Mouse (Mus musculus): ENCODE results near the gene Cops3.
"Not testable (repeated sequence)": the region's sequence is repeated elsewhere in the genome, so short reads cannot be mapped to it uniquely, and the experiment has no call there.

Cops3 gene

DNA sequence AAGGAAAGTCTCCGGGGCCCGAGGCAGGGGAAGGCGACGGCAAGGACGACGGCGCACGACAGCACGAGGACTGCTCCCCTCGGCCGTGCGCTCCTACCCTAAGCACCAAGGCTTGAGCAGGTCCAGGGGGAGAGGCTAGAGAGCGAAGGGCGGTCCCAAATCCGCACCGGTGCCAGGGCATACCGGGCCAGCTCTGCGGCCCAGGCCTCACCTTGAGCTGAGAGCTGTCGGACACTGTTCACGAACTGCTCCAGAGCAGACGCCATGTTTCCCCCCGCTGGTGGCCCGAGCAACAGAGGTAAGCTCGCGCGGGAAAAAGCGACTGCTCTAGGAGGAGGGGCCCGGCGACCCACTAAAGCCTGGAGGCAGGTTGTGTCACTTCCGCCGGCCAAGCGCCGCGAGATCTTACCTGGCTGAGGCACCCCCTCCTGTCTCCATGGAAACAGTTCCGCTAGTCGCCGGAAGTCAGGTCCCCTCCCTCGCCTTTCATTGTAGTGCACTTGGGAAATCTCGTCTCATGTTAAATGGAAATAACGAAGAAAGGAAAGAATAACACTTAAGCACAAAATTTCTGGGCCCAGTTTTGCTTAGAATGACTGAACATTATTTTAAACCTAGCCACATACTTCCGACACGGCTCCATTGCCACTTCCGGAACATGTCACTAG, at the start of gene Cops3:
Cops3 (minus strand) TSS at position 380 of the 668 bp plus-strand sequence.
- peak; percentile 96 for DNase-seq (ENCODE audit: low read depth, low spot score)

DNA sequence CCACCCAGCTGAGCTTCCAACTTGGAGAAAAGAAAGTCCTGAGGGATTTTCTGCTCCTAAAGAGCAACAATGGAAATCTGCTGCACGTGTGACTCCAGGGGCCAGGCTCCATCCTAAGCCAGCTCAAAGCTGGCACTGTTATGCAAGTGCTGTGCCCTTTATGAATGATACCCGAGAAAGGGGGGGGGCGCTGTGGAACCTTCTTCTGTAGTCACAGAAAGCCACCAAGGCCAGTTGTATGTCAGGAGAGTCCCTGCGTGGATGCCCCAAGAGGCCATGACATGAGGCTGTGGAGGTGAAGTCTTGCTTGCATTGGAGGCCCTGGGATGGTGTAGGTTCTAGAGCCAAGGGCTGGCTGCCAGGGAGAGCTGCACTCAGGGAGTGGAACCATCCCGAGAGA, 48.5 kb upstream of the Cops3 start:
- no peak for DNase-seq (ENCODE audit: low read depth, low spot score)

DNA sequence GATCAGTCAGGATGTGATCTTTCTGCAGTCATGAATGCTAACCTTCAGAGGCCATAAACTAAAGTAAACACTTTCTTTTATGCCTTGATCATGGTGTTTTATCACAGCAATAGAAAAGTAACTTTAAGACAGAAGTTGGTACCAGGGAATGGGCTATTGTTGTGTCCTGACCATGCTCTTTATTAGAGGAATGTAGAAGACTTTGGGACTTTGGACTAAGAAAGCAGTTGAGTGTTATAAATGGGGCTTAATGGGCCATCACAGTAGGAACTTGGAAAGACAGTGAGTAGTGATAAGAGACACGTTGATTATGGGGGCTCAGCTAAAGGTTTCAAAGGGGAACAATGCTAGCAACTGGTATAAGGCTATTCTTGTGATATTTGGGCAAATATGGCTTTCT, 47.3 kb upstream of the Cops3 start:
- no peak for DNase-seq (ENCODE audit: low read depth, low spot score)

DNA sequence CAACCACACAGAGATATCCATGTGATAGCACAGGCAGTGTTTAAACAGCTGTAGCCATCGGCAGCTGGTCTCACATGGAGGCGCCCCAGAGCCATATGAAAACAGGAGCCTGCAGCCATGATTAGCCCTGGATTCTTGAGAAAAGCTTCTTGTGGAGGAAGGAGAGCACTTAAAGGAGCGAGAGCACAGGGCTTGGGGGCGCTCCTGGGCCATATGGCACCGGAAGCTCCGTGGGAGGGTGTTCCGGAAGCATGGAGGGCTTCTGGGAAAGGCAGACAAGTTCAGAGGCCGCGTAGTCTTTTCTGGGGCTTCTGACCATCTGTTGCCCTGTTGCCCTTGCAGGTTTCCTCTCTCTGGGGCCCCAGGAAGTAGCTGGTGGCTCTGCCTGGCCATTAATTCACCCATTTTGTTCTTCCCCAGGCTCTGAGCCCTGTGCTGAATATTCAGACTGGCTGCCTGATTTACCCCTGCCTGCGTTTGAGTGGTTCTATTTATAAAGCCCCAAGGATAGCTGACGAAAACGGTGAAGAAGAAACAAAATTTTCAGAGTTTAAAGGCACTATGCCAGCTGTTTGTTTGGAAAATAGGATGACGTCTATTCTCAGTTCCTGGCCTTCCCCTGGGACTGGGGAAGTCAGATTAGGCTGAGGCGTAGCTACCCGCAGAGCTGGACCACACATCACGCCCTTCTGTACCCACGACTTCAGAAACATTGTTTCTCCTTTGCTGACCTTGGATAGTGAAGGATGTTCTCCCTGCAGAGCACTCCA, 45.8 kb upstream of the Cops3 start:
- DNase-seq (ENCODE audit: low read depth, low spot score), result no peak

DNA sequence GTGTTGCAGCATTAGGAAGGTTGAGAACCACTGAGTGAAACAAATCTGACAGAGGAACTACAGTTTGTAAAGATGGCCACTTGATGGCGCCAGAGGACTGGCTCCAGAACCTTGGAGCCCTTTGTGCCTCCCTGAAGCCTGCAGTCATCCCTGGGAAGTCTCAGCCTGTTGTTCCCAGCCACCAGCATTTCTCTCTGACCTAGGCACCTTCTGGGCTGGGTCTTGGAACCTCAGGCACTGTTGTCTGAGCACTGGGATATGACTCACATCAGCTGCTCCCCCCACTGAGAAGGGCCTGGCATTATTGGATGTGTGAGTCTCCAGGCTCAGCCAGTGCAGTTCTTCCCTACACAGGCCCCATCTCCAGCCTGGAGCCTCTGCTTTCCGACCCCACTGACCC, 40.4 kb upstream of the Cops3 start:
- peak; percentile 72 for DNase-seq (ENCODE audit: low read depth, low spot score)

DNA sequence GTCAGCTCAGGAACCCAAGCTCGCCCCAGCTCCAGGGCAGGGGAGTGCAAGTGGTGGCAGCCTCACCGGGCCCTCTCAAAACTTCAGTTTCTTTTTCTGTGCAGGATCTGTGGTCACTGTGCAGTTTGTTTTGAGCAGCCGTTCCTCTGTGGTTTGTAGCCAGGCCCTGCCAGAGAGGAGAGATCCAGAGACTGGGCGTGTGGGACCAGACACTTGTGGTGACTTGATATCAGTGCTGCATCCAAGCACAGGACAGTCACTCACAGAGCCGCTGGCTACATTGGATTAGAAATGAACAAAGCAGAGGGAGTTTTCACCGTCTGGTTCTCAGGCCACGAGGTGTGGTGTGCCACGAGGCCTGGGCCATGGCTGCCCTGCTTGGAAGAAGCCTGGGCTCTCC, 32.5 kb upstream of the Cops3 start:
- no peak for DNase-seq (ENCODE audit: low read depth, low spot score)

DNA sequence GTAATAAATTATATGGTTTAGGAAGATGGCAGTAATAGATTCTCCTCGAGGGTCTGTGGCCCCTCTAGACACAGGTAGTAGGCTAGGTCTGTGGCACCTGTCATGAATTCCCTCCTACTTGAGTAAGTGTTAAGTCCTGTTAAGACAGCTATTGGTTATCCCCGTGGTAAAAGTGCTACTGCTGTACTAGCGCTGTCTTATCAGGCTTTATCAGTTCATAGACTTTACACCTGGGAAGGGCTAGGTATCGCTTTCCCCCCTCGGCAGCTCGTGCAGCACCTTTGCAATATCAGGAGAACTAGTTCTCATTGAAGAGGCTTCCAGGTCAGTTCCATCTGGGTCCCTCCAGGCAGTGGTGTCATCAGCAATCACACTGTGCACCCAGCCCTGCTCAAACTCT, 24.7 kb upstream of the Cops3 start:
- no peak for DNase-seq (ENCODE audit: low read depth, low spot score)

DNA sequence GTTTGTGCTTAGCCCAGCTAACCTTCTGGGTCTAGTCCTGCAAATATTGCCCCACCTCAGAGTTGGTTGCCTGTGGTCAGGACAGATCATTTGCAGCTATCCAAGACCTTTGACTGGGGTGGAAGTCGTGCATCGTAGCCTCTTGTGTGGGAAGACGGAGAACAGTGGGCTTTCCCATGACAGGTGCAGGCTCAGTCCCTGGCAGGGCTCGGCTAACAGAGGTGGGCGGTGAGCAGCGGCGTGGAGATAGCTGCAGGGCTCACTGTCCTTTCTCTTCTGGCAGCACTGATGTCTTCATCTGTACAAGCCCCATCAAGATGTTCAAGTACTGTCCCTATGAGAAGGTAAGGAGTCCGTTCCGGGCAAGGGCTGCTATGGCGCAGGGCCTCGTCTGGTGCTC, 20.8 kb upstream of the Cops3 start:
- DNase-seq (ENCODE audit: low read depth, low spot score), result no peak

DNA sequence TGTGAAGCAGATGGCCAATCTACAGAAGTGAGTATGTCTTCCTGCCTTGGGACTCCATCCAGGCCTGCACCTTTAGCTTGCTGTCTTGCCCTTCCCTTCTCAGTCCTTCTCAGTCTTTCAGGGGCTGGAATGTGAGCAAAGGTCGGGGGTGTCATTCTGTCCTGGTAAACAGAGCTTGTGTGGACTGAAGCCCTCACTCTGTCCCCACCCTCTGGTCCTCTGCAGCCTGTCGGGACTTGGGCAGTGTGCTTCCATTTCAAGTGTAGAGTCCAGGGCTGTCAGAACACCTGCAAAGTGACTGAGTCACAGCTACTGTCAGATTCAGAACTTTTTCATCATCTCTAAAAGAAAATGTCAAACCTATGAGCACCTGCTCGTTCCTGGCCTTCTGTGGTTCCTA, 13.2 kb upstream of the Cops3 start:
- DNase-seq (ENCODE audit: low read depth, low spot score), result no peak

DNA sequence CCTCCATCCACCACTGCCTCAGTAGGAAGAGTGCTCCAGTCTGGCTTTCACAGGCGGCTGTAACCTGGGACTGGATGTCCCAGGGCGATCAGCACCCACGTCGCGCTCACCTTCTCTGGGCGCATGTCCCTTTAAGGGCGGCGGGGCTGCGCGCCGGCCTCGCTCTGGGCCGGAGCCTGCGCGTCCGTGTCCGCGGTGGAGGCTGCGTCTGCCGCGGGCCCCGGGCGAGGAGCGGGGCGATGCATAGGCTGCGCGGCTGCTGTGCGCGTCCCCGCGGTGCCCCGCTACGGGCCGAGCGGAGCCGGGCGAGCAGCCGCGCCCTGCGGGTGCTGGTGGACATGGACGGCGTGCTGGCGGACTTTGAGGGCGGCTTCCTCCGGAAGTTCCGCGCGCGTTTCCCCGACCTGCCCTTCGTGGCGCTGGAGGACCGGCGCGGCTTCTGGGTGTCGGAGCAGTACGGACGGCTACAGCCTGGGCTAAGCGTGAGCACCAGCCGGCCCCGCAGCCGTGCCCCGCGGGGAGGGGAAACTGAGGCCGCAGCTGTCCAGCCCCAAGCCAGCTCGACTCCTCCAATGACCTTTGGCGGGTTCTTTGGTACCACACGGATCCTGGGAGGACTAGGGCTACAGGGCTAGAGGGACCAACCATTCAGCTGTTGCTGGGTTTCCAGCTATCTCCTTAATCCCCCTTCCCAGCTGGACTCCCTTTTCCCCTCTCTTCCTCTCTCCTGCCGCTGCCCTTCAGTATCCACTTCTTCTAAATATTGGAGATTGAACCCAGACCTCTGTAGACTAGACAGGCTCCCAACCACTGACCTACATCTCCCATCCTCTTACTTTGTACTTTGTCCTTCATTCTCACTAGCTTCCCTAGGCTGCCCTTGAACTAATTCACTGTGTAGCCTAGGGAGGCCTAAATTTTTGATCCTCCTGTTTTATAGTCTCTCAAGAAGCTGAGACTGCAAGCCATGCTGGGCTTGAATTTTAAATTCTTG, 8.6 kb upstream of the Cops3 start:
- peak; percentile 56 for DNase-seq (ENCODE audit: low read depth, low spot score)

DNA sequence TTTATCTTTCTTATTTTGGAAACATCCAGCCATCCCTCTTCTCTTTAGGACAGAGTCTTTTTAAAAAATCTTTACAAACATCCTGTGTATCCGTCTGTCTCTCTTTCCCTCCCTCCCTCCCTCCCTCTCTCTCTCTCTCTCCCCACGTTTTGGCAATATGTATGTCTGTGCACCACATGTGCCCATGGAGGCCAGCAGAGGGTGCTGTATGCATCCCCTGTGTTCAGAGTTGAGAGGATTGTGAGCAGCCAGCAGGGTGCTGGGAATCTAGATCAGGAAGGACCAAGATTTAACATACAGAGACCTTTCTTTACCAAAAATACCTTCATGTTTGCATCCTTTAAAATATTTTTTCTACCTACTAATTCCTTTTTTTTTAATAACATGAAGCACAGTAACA, 7.5 kb upstream of the Cops3 start:
- peak; percentile 30 for DNase-seq (ENCODE audit: low read depth, low spot score)

DNA sequence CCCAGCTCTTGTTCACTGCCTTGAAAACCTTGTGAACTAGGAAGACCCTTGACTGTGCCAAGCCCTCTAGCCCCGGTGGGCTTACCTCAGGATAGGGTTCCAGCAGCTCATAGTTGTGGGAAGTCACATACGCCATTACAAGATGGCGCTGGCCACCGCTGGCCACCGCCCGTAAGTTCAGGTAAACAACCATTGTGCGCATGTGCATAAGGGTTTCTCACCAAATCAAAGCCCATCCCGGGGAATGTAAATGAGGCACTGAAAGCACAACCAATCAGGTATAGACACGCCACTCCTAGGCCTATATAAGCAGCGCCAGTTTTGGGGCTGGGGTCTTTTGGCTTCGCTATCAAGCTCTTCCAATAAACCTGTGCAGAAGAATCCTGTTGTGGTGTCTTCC, 6.7 kb upstream of the Cops3 start:
- DNase-seq (ENCODE audit: low read depth, low spot score), result no peak

DNA sequence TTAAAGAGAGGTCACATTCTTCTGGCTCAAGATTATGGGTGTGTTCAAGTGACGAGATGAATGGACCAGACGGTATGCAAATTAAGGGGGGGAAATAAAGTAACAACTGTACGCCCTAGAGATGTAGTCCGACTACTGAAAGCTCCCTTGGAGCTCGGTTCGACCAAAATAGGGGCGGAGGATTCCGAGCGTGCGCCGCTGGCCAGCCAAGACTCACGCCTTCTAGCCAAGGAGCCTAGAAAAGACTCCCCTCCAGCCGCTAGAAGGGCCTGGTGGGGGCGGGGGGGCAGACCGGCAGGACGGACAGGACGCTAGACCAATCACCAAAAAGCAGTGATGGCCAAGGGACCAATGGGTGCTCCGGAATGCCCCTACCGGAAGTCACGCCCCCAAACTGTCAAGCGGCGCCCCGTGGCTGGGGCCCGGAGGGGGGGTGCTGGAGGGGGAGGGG, 605 bp downstream of the Cops3 start, which contains the start of gene Nt5m:
Nt5m (plus strand) TSS at position 440 of the 451 bp plus-strand sequence.
- DNase-seq (ENCODE audit: low read depth, low spot score), result peak; percentile 95

DNA sequence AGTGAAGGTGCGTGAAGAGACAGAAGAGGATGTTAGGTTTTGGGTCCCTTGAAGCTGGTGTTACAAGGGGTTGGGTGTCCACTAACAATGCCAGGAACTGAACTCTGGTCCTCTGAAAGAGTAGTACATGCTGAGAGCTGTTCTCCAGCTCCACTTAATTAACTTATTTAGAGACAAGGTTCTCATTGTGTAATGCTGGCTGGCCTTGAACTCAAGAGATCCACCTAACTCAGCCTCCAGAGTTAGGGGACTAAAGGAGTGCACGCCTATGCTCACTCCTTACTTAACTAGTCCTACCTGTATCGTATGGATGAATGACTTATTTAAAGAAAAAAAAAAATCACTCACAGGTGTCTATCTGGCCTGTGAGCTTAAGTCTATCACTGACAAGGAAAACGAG, 1.2 kb downstream of the Cops3 start:
- no peak for DNase-seq (ENCODE audit: low read depth, low spot score)

DNA sequence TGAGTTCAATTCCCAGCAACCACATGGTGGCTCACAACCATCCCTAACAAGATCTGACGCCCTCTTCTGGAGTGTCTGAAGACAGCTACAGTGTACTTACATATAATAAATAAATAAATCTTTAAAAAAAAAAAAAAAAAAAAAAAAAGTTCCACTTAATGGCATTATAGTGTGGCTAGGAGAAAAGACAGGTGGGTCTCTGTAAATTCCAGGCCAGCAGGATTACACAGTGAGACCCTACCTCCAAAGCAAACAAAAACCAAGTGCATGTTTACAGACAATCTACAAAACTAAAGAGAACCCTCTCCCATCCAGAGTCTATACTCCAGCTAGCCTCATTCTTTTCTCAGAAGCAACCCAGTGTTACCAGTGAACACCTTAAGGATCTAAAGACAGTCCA, 1.8 kb downstream of the Cops3 start:
- not testable (repeated sequence) for DNase-seq (ENCODE audit: low read depth, low spot score)

DNA sequence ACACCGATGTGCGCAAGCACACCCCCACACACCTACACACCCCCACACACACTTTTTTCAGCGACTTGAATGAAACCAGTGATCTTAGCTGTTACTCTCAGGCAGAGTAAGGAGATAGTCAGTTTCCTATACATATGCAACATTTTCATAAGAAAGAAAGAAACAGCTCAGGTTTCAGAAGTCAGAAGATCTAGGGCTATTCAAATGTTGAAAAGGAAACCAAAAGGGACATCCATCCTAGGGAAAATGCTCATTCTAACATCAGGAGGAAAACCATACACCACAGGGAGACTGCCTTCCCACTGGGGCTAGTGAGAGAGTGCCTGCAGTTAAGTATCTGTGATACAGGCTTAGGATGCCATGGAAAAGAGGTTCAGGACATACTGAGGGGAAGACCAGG, 18.0 kb downstream of the Cops3 start:
- DNase-seq (ENCODE audit: low read depth, low spot score), result no peak

DNA sequence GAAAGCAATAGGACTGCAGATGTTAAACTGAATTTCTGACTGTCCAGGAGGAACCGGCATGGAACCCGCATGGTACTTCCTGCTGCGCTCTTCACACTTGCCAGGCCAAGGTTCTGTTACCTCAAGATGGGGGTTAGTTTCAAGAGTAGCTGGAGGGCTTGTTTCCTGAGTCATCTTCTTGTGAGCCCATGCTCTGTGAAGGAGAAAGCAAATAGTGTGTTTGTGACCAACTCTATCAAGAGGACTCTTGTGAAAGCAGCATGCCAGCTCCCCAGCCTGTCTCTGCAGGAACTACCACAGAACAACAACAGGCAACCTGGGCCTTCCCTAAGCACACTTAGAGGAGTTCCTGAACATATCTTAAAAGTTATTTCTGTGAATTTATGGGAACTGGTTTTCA, 21.7 kb downstream of the Cops3 start:
- no peak for DNase-seq (ENCODE audit: low read depth, low spot score)

DNA sequence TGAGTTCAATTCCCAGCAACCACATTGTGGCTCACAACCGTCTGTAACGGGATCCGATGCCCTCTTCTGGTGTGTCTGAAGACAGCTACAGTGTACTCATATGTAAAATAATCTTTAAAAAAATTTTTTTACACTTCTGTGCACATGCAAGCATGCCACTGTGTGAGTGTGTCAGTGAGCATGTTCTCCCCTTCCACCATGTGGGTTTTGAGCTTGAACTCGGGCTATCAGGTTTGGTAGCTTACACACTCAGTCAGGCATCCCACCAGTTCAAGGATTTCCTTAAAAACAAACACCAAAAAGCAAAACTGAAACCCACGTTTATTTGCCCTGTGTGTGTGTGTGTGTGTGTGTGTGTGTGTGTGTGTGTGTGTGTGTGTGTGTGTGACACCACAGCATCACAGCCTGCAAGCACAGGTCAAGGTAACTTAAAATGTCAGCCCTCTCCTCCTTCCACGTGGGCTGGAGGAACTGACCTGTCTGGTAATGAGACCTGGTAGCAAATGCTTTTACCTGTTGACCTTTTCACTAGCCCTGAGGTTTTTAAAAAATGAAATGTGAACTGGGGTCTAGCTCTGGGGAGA, 24.1 kb downstream of the Cops3 start:
- DNase-seq (ENCODE audit: low read depth, low spot score), result no peak

DNA sequence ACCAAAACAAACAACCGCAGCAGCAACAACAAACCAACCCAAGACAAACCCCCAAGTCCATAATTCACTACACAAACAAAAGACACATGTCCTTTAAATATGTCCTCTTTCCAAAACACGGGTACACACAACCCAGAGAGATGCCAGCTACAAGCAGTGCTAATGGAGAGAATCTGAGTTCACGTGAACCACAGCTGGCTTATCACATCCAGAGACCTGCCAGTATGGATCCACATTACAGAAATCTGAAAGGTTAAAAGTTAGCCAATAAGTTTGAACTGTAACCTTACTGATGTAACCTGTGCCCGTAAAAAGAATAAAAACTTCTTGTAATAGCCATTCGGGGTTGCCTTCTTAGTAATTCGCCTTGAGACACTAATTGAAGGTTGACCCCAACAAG, 24.7 kb downstream of the Cops3 start:
- no peak for DNase-seq (ENCODE audit: low read depth, low spot score)

DNA sequence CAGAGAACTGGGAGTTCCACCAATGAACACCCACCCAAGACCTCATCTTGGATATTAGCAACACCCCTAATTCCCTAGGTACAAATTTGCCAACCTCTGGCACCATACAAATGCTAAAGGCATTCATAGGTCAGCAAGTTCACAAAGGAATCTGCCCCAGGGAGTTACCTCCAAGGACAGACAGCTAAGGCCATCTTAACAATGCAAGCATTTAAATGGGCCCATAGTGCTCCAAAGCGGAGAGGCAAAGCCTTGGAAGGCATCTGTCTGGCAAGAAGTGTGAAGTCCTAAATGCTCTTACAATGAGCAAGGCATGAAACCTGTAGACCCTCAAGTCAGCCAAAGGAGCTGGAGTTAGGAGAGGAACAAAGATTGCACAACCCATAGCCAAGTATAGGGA, 25.3 kb downstream of the Cops3 start:
- DNase-seq (ENCODE audit: low read depth, low spot score), result no peak

DNA sequence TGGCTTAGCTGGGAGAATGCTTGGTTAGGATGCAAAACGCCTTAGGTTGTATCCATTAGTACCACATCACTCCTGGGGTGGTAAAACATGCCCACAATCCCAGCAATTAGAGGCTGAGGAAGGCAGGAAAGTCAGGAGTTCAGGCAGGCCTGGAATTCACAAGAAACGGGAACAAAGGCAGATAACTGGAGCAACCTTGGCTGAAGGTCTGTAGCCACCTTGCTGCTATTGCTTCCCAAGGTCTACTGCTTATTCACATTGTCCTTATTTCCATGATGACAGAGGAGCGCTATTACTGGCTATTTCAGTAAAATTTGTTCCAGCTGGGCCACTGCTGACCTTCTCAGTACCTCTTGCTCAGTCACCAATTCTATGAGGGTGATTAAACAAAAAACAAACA, 26.4 kb downstream of the Cops3 start:
- DNase-seq (ENCODE audit: low read depth, low spot score), result no peak

DNA sequence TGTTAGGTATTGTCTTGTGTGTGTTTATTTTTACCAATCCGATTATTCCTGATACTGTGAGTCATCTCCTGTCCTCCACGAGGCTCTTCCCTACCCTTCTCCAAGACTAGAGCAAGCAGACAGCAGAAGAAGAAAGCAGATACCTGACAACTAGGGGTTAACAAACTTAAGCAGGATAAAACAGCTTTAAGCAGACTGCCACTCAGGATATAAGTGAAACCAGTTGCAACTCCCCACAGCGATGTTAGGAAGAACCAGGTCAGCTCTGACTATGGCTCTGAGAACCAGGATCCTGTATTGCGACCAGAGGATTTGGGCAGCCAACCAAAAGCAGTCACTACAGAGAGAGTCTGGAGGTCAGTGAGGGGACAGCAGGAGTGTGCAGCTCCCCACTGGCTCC, 28.4 kb downstream of the Cops3 start:
- DNase-seq (ENCODE audit: low read depth, low spot score), result no peak

Measured in skeletal muscle tissue, adult 2 months (tissue).